Mouse (Mus musculus): ENCODE measurements around the gene 1700084M14Rik.
"Not testable (repeated sequence)": the region's sequence is repeated elsewhere in the genome, so short reads cannot be mapped to it uniquely, and the experiment has no call there.

Gene 1700084M14Rik

DNA sequence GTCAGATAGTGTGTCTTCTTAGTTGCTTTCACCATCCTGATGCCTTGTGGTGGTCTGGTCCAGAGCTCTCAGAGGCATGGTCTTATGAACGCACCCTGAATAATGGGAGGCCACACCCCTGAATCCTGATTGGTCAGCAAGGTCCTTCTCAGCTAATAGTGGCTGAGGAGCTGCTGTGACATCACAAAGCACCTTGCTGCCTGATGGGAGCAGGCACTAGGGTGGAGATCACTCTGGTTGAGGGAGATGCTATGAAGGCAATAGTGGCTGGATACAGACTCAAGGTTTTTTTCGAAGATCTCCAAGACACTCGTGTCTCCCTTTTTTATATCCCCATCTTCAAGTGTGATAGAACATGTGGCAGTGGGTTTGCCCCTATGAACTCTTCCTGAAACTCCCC is at the start of gene 1700084M14Rik:
Gene 1700084M14Rik (minus strand): TSS at position 101 of the 400 bp plus-strand sequence.
- DNase-seq (ENCODE audit: low read depth, low spot score), result not testable (repeated sequence)

Measured in brain, embryonic 18.5 days (tissue).